Mouse (Mus musculus): ENCODE data around the gene Ypel5. TPM values are rescaled to one million over a fixed set of nuclear protein-coding genes. Genes with fewer than 3 reads are reported as not detected.
A peak's percentile ranks its signal among the peaks of the same experiment; 100 is the strongest.

Gene Ypel5
- total RNA-seq, 1 experiment, result 20.7 TPM

DNA sequence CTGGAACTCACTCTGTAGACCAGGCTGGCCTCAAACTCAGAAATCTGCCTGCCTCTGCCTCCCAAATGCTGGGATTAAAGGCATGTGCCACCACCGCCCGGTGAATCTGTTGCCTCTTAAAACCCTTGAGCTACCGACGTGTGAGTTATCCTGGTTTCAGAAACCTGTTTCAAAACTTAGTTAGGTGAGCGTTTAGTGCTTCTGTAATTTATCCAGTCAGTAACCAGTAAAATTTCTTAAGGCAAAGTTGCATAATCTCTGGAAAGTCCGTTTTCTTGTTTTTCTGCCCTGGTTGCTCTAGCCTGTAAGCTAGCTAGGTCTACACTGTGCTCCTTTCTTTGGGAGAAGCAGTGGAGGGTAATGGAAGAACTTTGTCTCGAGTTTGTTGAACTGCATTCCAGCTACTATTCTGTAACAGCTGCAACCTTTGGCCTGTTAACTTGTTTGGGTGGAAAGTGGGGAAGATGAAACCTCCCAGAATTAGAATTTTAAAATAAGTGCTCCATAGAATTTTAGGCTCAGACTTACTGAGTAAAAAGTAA lies 8.8 kb downstream of the Ypel5 start:
- no peaks in the 10 kb centered on the region for H3K4me1 ChIP-seq (ENCODE audit: control insufficient read depth in 2 of 2, insufficient read depth in 2 of 2, low read length in 2 of 2, poor library complexity in 1 of 2)
- DNase-seq (ENCODE audit: low read depth, low spot score), result no peak
- in situ Hi-C loops (cut with MboI; ENCODE audit: low sequenced_read_pairs in 2 of 2, unreplicated experiment in 2 of 2), result no loop called here
- H3K9ac ChIP-seq (ENCODE audit: insufficient read depth, low read depth, low read length, poor library complexity, severe bottlenecking), result no peak overlapping the region
- H3K36me3 ChIP-seq (ENCODE audit: control insufficient read depth, insufficient read depth, low read length, poor library complexity, severe bottlenecking), result no peaks in the 10 kb centered on the region
- TF ChIP-seq HCFC1 (IDR thresholded peaks at IDR 0.05; ENCODE audit: borderline replicate concordance, insufficient read depth, low read length) (no peak), CHD2 (IDR thresholded peaks at IDR 0.05; ENCODE audit: low read depth, low read length) (no peak), ZC3H11A (IDR thresholded peaks at IDR 0.05; ENCODE audit: borderline replicate concordance, low read depth, low read length) (no peak), MAFK (IDR thresholded peaks at IDR 0.05; ENCODE audit: insufficient read depth, low read depth, low read length) (no peak), ZNF384 (IDR thresholded peaks at IDR 0.05; ENCODE audit: low read depth, low read length) (no peak)
- H3K27ac ChIP-seq (ENCODE audit: insufficient read depth, low read depth, low read length, poor library complexity, severe bottlenecking), result no peak overlapping the region
- no peak overlapping the region for H3K4me3 ChIP-seq (ENCODE audit: insufficient read depth in 1 of 2, low read depth in 1 of 2, low read length in 2 of 2, poor library complexity in 1 of 2, severe bottlenecking in 1 of 2)
- no peaks in the 10 kb centered on the region for H3K9me3 ChIP-seq (ENCODE audit: control insufficient read depth, insufficient read depth, low read depth, low read length)

GRCm38 (mm10) chr17:72845521-72845920 lies 9.3 kb downstream of the Ypel5 start:
- H3K9ac ChIP-seq (ENCODE audit: insufficient read depth, low read depth, low read length, poor library complexity, severe bottlenecking), result no peak overlapping the region
- DNase-seq (ENCODE audit: low read depth, low spot score), result no peak
- H3K9me3 ChIP-seq (ENCODE audit: control insufficient read depth, insufficient read depth, low read depth, low read length), result no peaks in the 10 kb centered on the region
- no peaks in the 10 kb centered on the region for H3K4me1 ChIP-seq (ENCODE audit: control insufficient read depth in 2 of 2, insufficient read depth in 2 of 2, low read length in 2 of 2, poor library complexity in 1 of 2)
- TF ChIP-seq HCFC1 (IDR thresholded peaks at IDR 0.05; ENCODE audit: borderline replicate concordance, insufficient read depth, low read length), result no peak
- TF ChIP-seq CHD2 (IDR thresholded peaks at IDR 0.05; ENCODE audit: low read depth, low read length), result no peak
- TF ChIP-seq ZC3H11A (IDR thresholded peaks at IDR 0.05; ENCODE audit: borderline replicate concordance, low read depth, low read length), result no peak
- TF ChIP-seq ZNF384 (IDR thresholded peaks at IDR 0.05; ENCODE audit: low read depth, low read length), result no peak
- TF ChIP-seq MAFK (IDR thresholded peaks at IDR 0.05; ENCODE audit: insufficient read depth, low read depth, low read length), result no peak
- in situ Hi-C loops (cut with MboI; ENCODE audit: low sequenced_read_pairs in 2 of 2, unreplicated experiment in 2 of 2), result no loop called here
- no peak overlapping the region for H3K4me3 ChIP-seq (ENCODE audit: insufficient read depth in 1 of 2, low read depth in 1 of 2, low read length in 2 of 2, poor library complexity in 1 of 2, severe bottlenecking in 1 of 2)
- no peak overlapping the region for H3K27ac ChIP-seq (ENCODE audit: insufficient read depth, low read depth, low read length, poor library complexity, severe bottlenecking)
- H3K36me3 ChIP-seq (ENCODE audit: control insufficient read depth, insufficient read depth, low read length, poor library complexity, severe bottlenecking), result no peaks in the 10 kb centered on the region

- no peaks in the 10 kb centered on the region; a peak in 1 of 4 replicates for H3K4me1 ChIP-seq (ENCODE audit: control insufficient read depth in 2 of 2, insufficient read depth in 2 of 2, low read length in 2 of 2, poor library complexity in 1 of 2)
- no peak for DNase-seq (ENCODE audit: low read depth, low spot score)
- TF ChIP-seq CHD2 (IDR thresholded peaks at IDR 0.05; ENCODE audit: low read depth, low read length), result no peak
- TF ChIP-seq HCFC1 (IDR thresholded peaks at IDR 0.05; ENCODE audit: borderline replicate concordance, insufficient read depth, low read length), result no peak
- no peak for TF ChIP-seq MAFK (IDR thresholded peaks at IDR 0.05; ENCODE audit: insufficient read depth, low read depth, low read length)
- TF ChIP-seq ZNF384 (IDR thresholded peaks at IDR 0.05; ENCODE audit: low read depth, low read length), result no peak
- TF ChIP-seq ZC3H11A (IDR thresholded peaks at IDR 0.05; ENCODE audit: borderline replicate concordance, low read depth, low read length), result no peak
- in situ Hi-C loops (cut with MboI; ENCODE audit: low sequenced_read_pairs in 2 of 2, unreplicated experiment in 2 of 2), result loop anchor here in 1 of 2 experiments (10.0 to 25.0 kb wide), 2 partner anchors 150 to 332 kb away; no protein-coding TSS in a partner anchor
- H3K36me3 ChIP-seq (ENCODE audit: control insufficient read depth, insufficient read depth, low read length, poor library complexity, severe bottlenecking), result no peaks in the 10 kb centered on the region
- H3K4me3 ChIP-seq (ENCODE audit: insufficient read depth in 1 of 2, low read depth in 1 of 2, low read length in 2 of 2, poor library complexity in 1 of 2, severe bottlenecking in 1 of 2), result no peak overlapping the region
- no peaks in the 10 kb centered on the region for H3K9me3 ChIP-seq (ENCODE audit: control insufficient read depth, insufficient read depth, low read depth, low read length)
- H3K9ac ChIP-seq (ENCODE audit: insufficient read depth, low read depth, low read length, poor library complexity, severe bottlenecking), result no peak overlapping the region
- H3K27ac ChIP-seq (ENCODE audit: insufficient read depth, low read depth, low read length, poor library complexity, severe bottlenecking), result no peak overlapping the region
Observed at GRCm38 (mm10) chr17:72855298-72855697, 19.0 kb downstream of the Ypel5 start.

DNA sequence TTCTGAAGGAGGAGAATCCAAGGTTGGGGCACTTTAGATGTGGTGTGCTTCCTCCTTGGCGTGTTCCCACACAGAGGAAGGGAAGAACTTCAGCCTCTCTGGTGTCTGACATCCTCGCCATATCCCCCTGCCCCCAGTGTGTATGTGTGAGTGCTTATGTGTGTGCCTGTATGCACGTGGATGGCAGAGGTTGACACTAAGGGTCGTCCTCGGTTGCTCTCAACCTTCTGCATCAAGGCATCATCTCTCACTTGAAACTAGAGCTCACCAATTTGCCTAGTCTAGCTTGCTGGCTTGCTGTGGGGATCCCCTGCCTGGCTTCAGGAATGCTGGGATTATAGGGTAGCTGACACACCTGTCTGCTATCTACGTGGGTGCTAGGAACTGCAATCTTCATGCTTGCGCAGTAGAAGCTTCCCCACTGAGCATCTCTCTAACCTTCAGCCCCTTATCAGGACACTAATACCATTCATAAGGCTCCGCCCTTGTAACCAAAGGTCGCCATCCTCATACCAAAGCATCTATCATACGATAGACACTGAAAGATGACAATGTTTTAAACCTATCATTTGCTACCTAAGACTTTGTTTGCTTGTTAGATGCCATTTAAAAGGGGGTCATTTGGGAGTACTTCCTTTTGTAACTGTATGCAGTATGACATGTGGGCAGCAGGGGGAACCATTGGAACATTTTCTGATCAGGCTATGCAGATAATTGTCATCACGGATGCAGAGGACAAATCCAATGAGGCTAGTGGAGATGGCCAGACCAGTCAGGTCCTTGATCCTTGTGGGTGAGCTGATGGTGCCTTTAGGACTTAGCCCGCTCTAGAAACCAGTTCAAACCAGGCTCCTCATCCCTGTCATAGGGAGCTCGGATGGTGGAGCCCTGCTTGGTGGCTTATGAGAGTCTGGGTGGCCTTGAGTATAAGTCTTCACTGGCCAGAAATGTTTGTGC lies 21.7 kb downstream of the Ypel5 start:
- peak; percentile 51 for DNase-seq (ENCODE audit: low read depth, low spot score)
- Histone ChIP-seq H3K9ac (ENCODE audit: insufficient read depth, low read depth, low read length, poor library complexity, severe bottlenecking) (no peak overlapping the region), H3K36me3 (ENCODE audit: control insufficient read depth, insufficient read depth, low read length, poor library complexity, severe bottlenecking) (no peaks in the 10 kb centered on the region), H3K27ac (ENCODE audit: insufficient read depth, low read depth, low read length, poor library complexity, severe bottlenecking) (no peak overlapping the region), H3K4me3 (ENCODE audit: insufficient read depth in 1 of 2, low read depth in 1 of 2, low read length in 2 of 2, poor library complexity in 1 of 2, severe bottlenecking in 1 of 2) (no peak overlapping the region), H3K4me1 (ENCODE audit: control insufficient read depth in 2 of 2, insufficient read depth in 2 of 2, low read length in 2 of 2, poor library complexity in 1 of 2) (no peaks in the 10 kb centered on the region; a peak in 1 of 4 replicates), H3K9me3 (ENCODE audit: control insufficient read depth, insufficient read depth, low read depth, low read length) (no peaks in the 10 kb centered on the region)
- in situ Hi-C loops (cut with MboI; ENCODE audit: low sequenced_read_pairs in 2 of 2, unreplicated experiment in 2 of 2), result loop anchor here in 1 of 2 experiments (10.0 to 25.0 kb wide), 2 partner anchors 147 to 329 kb away; no protein-coding TSS in a partner anchor
- TF ChIP-seq ZNF384 (IDR thresholded peaks at IDR 0.05; ENCODE audit: low read depth, low read length) (no peak), MAFK (IDR thresholded peaks at IDR 0.05; ENCODE audit: insufficient read depth, low read depth, low read length) (no peak), ZC3H11A (IDR thresholded peaks at IDR 0.05; ENCODE audit: borderline replicate concordance, low read depth, low read length) (peak; percentile 89)

Measured in ES-E14 (cell line).